Mouse (Mus musculus) CD4-positive naive resting alpha-beta T cell, adult 76 days (primary cell): ENCODE measurements around the gene Vmn1r175. TPM values are rescaled to one million over a fixed set of nuclear protein-coding genes. Genes with fewer than 3 reads are reported as not detected.

Experiments
- total RNA-seq: library from RNA; stranded (reverse); gene quantifications from one replicate; pipeline ENCODE4 v1.2.4, GENCODE M21; 2023

The Vmn1r175 gene
- not detected for total RNA-seq

DNA sequence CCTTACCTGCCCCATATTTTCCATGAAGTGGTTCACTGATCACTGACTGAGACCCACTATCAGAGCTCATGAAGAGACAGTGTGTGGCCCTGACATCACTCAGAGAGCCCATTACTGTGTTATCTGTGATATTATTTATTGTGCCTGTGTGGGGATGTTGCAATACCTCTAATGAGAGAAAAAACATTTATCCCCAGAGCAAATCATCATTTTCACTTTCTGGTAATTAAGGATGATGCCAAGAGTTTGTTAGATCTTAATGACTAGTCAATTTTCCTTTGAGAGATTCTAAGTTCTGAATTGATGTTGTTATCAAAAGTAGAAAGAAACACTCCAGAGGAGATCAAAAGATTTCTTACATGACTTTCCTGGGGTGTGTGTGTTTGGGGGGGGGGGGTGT, at the start of gene Vmn1r175:
Gene Vmn1r175 (minus strand): TSS at position 101 of the 400 bp plus-strand sequence.

DNA sequence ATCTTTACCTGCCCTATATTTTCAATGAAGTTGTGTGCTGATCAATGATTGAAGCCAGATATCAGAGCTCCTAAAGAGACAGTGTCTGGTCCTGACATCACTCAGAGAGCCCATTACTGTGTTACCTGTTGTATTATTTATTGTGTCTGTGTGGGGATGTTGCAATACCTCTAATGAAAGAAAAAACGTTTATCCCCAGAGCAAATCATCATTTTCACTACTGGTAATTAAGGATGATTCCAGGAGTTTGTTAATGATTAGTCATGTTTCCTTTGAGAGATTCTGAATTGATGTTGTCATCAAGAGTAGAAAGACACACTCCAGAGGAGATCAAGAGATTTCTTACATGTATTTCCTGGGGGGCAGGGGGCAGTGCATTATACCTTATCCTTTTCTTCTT, 26.8 kb upstream of the Vmn1r175 start, which contains the start of gene Vmn1r176:
Gene Vmn1r176 (minus strand): TSS at position 101 of the 400 bp plus-strand sequence.

Other genes with a start within 250 kb of the Vmn1r175 start
- not detected for gene Vmn1r169, start 235.1 kb downstream of the Vmn1r175 start, total RNA-seq
- gene Vmn1r170, start 204.5 kb downstream of the Vmn1r175 start, total RNA-seq, result not detected
- not detected for gene Vmn1r171, start 179.9 kb downstream of the Vmn1r175 start, total RNA-seq
- gene Vmn1r172, start 152.3 kb downstream of the Vmn1r175 start, total RNA-seq, result not detected
- not detected for gene Vmn1r173, start 109.9 kb downstream of the Vmn1r175 start, total RNA-seq
- not detected for gene Vmn1r174, start 58.4 kb downstream of the Vmn1r175 start, total RNA-seq
- gene Vmn1r176, start 26.7 kb upstream of the Vmn1r175 start, total RNA-seq, result not detected
- not detected for gene Vmn1r177, start 55.8 kb upstream of the Vmn1r175 start, total RNA-seq
- not detected for gene Vmn1r178, start 81.4 kb upstream of the Vmn1r175 start, total RNA-seq
- not detected for gene Vmn1r179, start 116.3 kb upstream of the Vmn1r175 start, total RNA-seq
- not detected for gene Vmn1r180, start 140.0 kb upstream of the Vmn1r175 start, total RNA-seq
- gene Vmn1r181, start 164.0 kb upstream of the Vmn1r175 start, total RNA-seq, result not detected
- not detected for gene V1rd19, start 191.0 kb upstream of the Vmn1r175 start, total RNA-seq
- gene Vmn1r183, start 242.6 kb upstream of the Vmn1r175 start, total RNA-seq, result not detected